Mouse (Mus musculus): Measurements from ENCODE around the gene Capg. TPM values are rescaled to one million over a fixed set of nuclear protein-coding genes. Genes with fewer than 3 reads are reported as not detected.

Capg gene
- polyA plus RNA-seq, 1 experiment from 2014 or later, result 94.3 TPM

- Histone ChIP-seq H3K36me3 (ENCODE audit: insufficient read depth, low read length) (peaks cover 4% of the 10 kb centered on the region; the same call in 1 of the 2 replicates), H3K9ac (replicated peaks; ENCODE audit: low read length) (0 out of 2 replicates have a peak overlapping the region, but pooled peaks have one; percentile 5), H3K9me3 (ENCODE audit: low read length) (no peaks in the 10 kb centered on the region), H3K4me3 (ENCODE audit: low read length) (no peak overlapping the region), H3K27me3 (ENCODE audit: insufficient read depth, low read length) (no peaks in the 10 kb centered on the region), H3K4me1 (ENCODE audit: insufficient read depth, low read length) (peaks cover 16% of the 10 kb centered on the region; the same call in 1 of the 2 replicates), H3K27ac (ENCODE audit: low read length) (no peak overlapping the region), H3K4me2 (replicated peaks; ENCODE audit: low read depth, low read length) (no peak overlapping the region)
- ATAC-seq (ENCODE audit: low FRiP score, low TSS enrichment), result peak; percentile 39; the same call in 1 of the 2 replicates
- WGBS, result 44% methylated on average over 6 of the region's 6 CpGs
Observed at GRCm38 (mm10) chr6:72562486-72562885, 18.3 kb downstream of the Capg start.

GRCm38 (mm10) chr6:72562894-72563293 lies 18.7 kb downstream of the Capg start:
- Histone ChIP-seq H3K4me2 (replicated peaks; ENCODE audit: low read depth, low read length) (no peak overlapping the region), H3K9ac (replicated peaks; ENCODE audit: low read length) (0 out of 2 replicates have a peak overlapping the region, but pooled peaks have one; percentile 5), H3K27me3 (ENCODE audit: insufficient read depth, low read length) (no peaks in the 10 kb centered on the region), H3K4me1 (ENCODE audit: insufficient read depth, low read length) (peaks cover 16% of the 10 kb centered on the region; the same call in 1 of the 2 replicates), H3K27ac (ENCODE audit: low read length) (no peak overlapping the region), H3K36me3 (ENCODE audit: insufficient read depth, low read length) (peaks cover 4% of the 10 kb centered on the region; the same call in 1 of the 2 replicates), H3K4me3 (ENCODE audit: low read length) (no peak overlapping the region), H3K9me3 (ENCODE audit: low read length) (no peaks in the 10 kb centered on the region)
- 71% methylated on average over 5 of the region's 5 CpGs for WGBS
- ATAC-seq (ENCODE audit: low FRiP score, low TSS enrichment), result peak; percentile 60

GRCm38 (mm10) chr6:72565506-72565905 lies 21.3 kb downstream of the Capg start:
- Histone ChIP-seq H3K9ac (replicated peaks; ENCODE audit: low read length) (peak overlapping the region; percentile 55), H3K9me3 (ENCODE audit: low read length) (no peaks in the 10 kb centered on the region), H3K27me3 (ENCODE audit: insufficient read depth, low read length) (no peaks in the 10 kb centered on the region), H3K4me2 (replicated peaks; ENCODE audit: low read depth, low read length) (no peak overlapping the region; the same call in 1 of the 2 replicates), H3K4me3 (ENCODE audit: low read length) (no peak overlapping the region), H3K36me3 (ENCODE audit: insufficient read depth, low read length) (no peaks in the 10 kb centered on the region; the same call in 1 of the 2 replicates), H3K27ac (ENCODE audit: low read length) (no peak overlapping the region; the same call in 1 of the 2 replicates), H3K4me1 (ENCODE audit: insufficient read depth, low read length) (peaks cover 16% of the 10 kb centered on the region; the same call in 1 of the 2 replicates)
- ATAC-seq (ENCODE audit: low FRiP score, low TSS enrichment), result peak; percentile 14; the same call in 1 of the 2 replicates
- WGBS, result 69% methylated on average over 7 of the region's 7 CpGs

- H3K27me3 ChIP-seq (ENCODE audit: insufficient read depth, low read length), result no peaks in the 10 kb centered on the region
- peak; percentile 79 for ATAC-seq (ENCODE audit: low FRiP score, low TSS enrichment)
- 6% methylated on average over 4 of the region's 4 CpGs for WGBS
- H3K9me3 ChIP-seq (ENCODE audit: low read length), result no peaks in the 10 kb centered on the region
- no peaks in the 10 kb centered on the region; the same call in 1 of the 2 replicates for H3K36me3 ChIP-seq (ENCODE audit: insufficient read depth, low read length)
- no peak overlapping the region for H3K4me3 ChIP-seq (ENCODE audit: low read length)
- peaks cover 16% of the 10 kb centered on the region; the same call in 1 of the 2 replicates for H3K4me1 ChIP-seq (ENCODE audit: insufficient read depth, low read length)
- H3K9ac ChIP-seq (replicated peaks; ENCODE audit: low read length), result peak overlapping the region; percentile 55
- no peak overlapping the region; the same call in 1 of the 2 replicates for H3K4me2 ChIP-seq (replicated peaks; ENCODE audit: low read depth, low read length)
- H3K27ac ChIP-seq (ENCODE audit: low read length), result no peak overlapping the region; the same call in 1 of the 2 replicates
Observed at GRCm38 (mm10) chr6:72566044-72566443, 21.9 kb downstream of the Capg start.

GRCm38 (mm10) chr6:72567508-72567907 lies 23.3 kb downstream of the Capg start:
- ATAC-seq (ENCODE audit: low FRiP score, low TSS enrichment), result no peak
- Histone ChIP-seq H3K27me3 (ENCODE audit: insufficient read depth, low read length) (no peaks in the 10 kb centered on the region), H3K4me3 (ENCODE audit: low read length) (no peak overlapping the region), H3K36me3 (ENCODE audit: insufficient read depth, low read length) (no peaks in the 10 kb centered on the region), H3K4me1 (ENCODE audit: insufficient read depth, low read length) (peaks cover 16% of the 10 kb centered on the region; the same call in 1 of the 2 replicates), H3K4me2 (replicated peaks; ENCODE audit: low read depth, low read length) (no peak overlapping the region), H3K9me3 (ENCODE audit: low read length) (no peaks in the 10 kb centered on the region), H3K9ac (replicated peaks; ENCODE audit: low read length) (no peak overlapping the region), H3K27ac (ENCODE audit: low read length) (no peak overlapping the region)
- 82% methylated on average over 5 of the region's 5 CpGs for WGBS

- Histone ChIP-seq H3K27me3 (ENCODE audit: insufficient read depth, low read length) (no peaks in the 10 kb centered on the region), H3K4me2 (replicated peaks; ENCODE audit: low read depth, low read length) (no peak overlapping the region), H3K4me1 (ENCODE audit: insufficient read depth, low read length) (peaks cover 8% of the 10 kb centered on the region; the same call in 1 of the 2 replicates), H3K27ac (ENCODE audit: low read length) (no peak overlapping the region), H3K9ac (replicated peaks; ENCODE audit: low read length) (no peak overlapping the region), H3K36me3 (ENCODE audit: insufficient read depth, low read length) (0 out of 2 replicates have a peak, but pooled peaks cover 3% of the 10 kb centered on the region), H3K4me3 (ENCODE audit: low read length) (no peak overlapping the region), H3K9me3 (ENCODE audit: low read length) (no peaks in the 10 kb centered on the region)
- WGBS, result 88% methylated on average over 10 of the region's 10 CpGs
- no peak for ATAC-seq (ENCODE audit: low FRiP score, low TSS enrichment)
Observed at GRCm38 (mm10) chr6:72568736-72569135, 24.5 kb downstream of the Capg start.

- Histone ChIP-seq H3K36me3 (ENCODE audit: insufficient read depth, low read length) (peaks cover 7% of the 10 kb centered on the region), H3K4me1 (ENCODE audit: insufficient read depth, low read length) (0 out of 2 replicates have a peak, but pooled peaks cover 2% of the 10 kb centered on the region), H3K27me3 (ENCODE audit: insufficient read depth, low read length) (no peaks in the 10 kb centered on the region), H3K4me2 (replicated peaks; ENCODE audit: low read depth, low read length) (no peak overlapping the region), H3K27ac (ENCODE audit: low read length) (no peak overlapping the region), H3K4me3 (ENCODE audit: low read length) (no peak overlapping the region), H3K9me3 (ENCODE audit: low read length) (no peaks in the 10 kb centered on the region), H3K9ac (replicated peaks; ENCODE audit: low read length) (no peak overlapping the region)
- 82% methylated on average over 10 of the region's 10 CpGs for WGBS
- ATAC-seq (ENCODE audit: low FRiP score, low TSS enrichment), result no peak
Observed at GRCm38 (mm10) chr6:72570644-72571397, 26.6 kb downstream of the Capg start.

GRCm38 (mm10) chr6:72571826-72572225 lies 27.6 kb downstream of the Capg start:
- Histone ChIP-seq H3K4me1 (ENCODE audit: insufficient read depth, low read length) (no peaks in the 10 kb centered on the region), H3K9me3 (ENCODE audit: low read length) (no peaks in the 10 kb centered on the region), H3K27ac (ENCODE audit: low read length) (no peak overlapping the region), H3K36me3 (ENCODE audit: insufficient read depth, low read length) (peaks cover 7% of the 10 kb centered on the region), H3K4me3 (ENCODE audit: low read length) (no peak overlapping the region), H3K9ac (replicated peaks; ENCODE audit: low read length) (no peak overlapping the region), H3K4me2 (replicated peaks; ENCODE audit: low read depth, low read length) (no peak overlapping the region), H3K27me3 (ENCODE audit: insufficient read depth, low read length) (no peaks in the 10 kb centered on the region)
- WGBS, result 46% methylated on average over 3 of the region's 3 CpGs
- no peak for ATAC-seq (ENCODE audit: low FRiP score, low TSS enrichment)

GRCm38 (mm10) chr6:72576041-72576440 lies 31.9 kb downstream of the Capg start:
- H3K4me1 ChIP-seq (ENCODE audit: insufficient read depth, low read length), result no peaks in the 10 kb centered on the region
- H3K27me3 ChIP-seq (ENCODE audit: insufficient read depth, low read length), result no peaks in the 10 kb centered on the region
- H3K9me3 ChIP-seq (ENCODE audit: low read length), result no peaks in the 10 kb centered on the region
- H3K4me2 ChIP-seq (replicated peaks; ENCODE audit: low read depth, low read length), result no peak overlapping the region
- no peak overlapping the region for H3K4me3 ChIP-seq (ENCODE audit: low read length)
- peaks cover 9% of the 10 kb centered on the region for H3K36me3 ChIP-seq (ENCODE audit: insufficient read depth, low read length)
- H3K27ac ChIP-seq (ENCODE audit: low read length), result no peak overlapping the region
- no peak for ATAC-seq (ENCODE audit: low FRiP score, low TSS enrichment)
- WGBS, result 96% methylated on average over 3 of the region's 3 CpGs
- H3K9ac ChIP-seq (replicated peaks; ENCODE audit: low read length), result no peak overlapping the region

Data from kidney, embryonic 16.5 days (tissue).